Mouse (Mus musculus): ENCODE measurements around the gene Atf7ip.
A peak's percentile ranks its signal among the peaks of the same experiment; 100 is the strongest.

GRCm38 (mm10) chr6:136620361-136621139, 114.6 kb downstream of the Atf7ip start:
- TF ChIP-seq CTCF (IDR thresholded peaks at IDR 0.05; ENCODE audit: low read depth) (peak; percentile 87), EP300 (IDR thresholded peaks at IDR 0.05; ENCODE audit: low read depth) (no peak)
